Mouse (Mus musculus) testis, postnatal 10 days (tissue): ENCODE measurements around the gene Krtap17-1.

Experiments used
- DNase-seq: peaks from one replicate; pipeline ENCODE4 v3.0.0; 2021; ENCODE audit warnings: low spot score

Krtap17-1 gene

GRCm38 (mm10) chr11:99993620-99994383, at the start of gene Krtap17-1:
Krtap17-1 (minus strand) TSS chr11:99993994.
- peak; percentile 43 for DNase-seq

GRCm38 (mm10) chr11:100041454-100041853, 47.7 kb upstream of the Krtap17-1 start, which contains the start of gene Krt34:
Krt34 (minus strand) TSS chr11:100041554.
- DNase-seq = no peak

GRCm38 (mm10) chr11:100029768-100030167, 36.0 kb upstream of the Krtap17-1 start, which contains the start of gene Krt33b:
Krt33b (minus strand) TSS chr11:100029868.
- no peak for DNase-seq

GRCm38 (mm10) chr11:100021438-100021837, 27.6 kb upstream of the Krtap17-1 start:
- no peak for DNase-seq

GRCm38 (mm10) chr11:100019466-100019865, 25.7 kb upstream of the Krtap17-1 start:
- DNase-seq = no peak

- no peak for DNase-seq
These were observed 22.3 kb upstream of the Krtap17-1 start, which contains the start of gene Krt33a for GRCm38 (mm10) chr11:100016112-100016511. Krt33a (minus strand) TSS chr11:100016212.

- DNase-seq = no peak
These were observed 19.9 kb upstream of the Krtap17-1 start for GRCm38 (mm10) chr11:100013691-100014171.

- no peak for DNase-seq
These were observed 16.9 kb upstream of the Krtap17-1 start for GRCm38 (mm10) chr11:100010682-100011081.

GRCm38 (mm10) chr11:100008336-100008735, 14.5 kb upstream of the Krtap17-1 start:
- no peak for DNase-seq

GRCm38 (mm10) chr11:100006624-100007023, 12.8 kb upstream of the Krtap17-1 start:
- no peak for DNase-seq

GRCm38 (mm10) chr11:100005905-100006304, 12.1 kb upstream of the Krtap17-1 start:
- DNase-seq = no peak

GRCm38 (mm10) chr11:100004846-100005245, 11.1 kb upstream of the Krtap17-1 start:
- peak; percentile 64 for DNase-seq

- no peak for DNase-seq
These were observed 5.3 kb upstream of the Krtap17-1 start for GRCm38 (mm10) chr11:99999091-99999490.

GRCm38 (mm10) chr11:99994384-99994661, 529 bp upstream of the Krtap17-1 start:
- peak; percentile 26 for DNase-seq

GRCm38 (mm10) chr11:99990571-99990970, 3.2 kb downstream of the Krtap17-1 start:
- DNase-seq = peak; percentile 14

GRCm38 (mm10) chr11:99989881-99990405, 3.9 kb downstream of the Krtap17-1 start:
- DNase-seq = peak; percentile 16

- DNase-seq = no peak
These were observed 5.3 kb downstream of the Krtap17-1 start for GRCm38 (mm10) chr11:99988530-99988929.

GRCm38 (mm10) chr11:99986180-99986647, 7.6 kb downstream of the Krtap17-1 start, which contains the start of gene Krtap16-1:
Krtap16-1 (minus strand) TSS chr11:99986597.
- DNase-seq = no peak

GRCm38 (mm10) chr11:99985291-99986092, 8.3 kb downstream of the Krtap17-1 start:
- no peak for DNase-seq

GRCm38 (mm10) chr11:99983442-99983841, 10.4 kb downstream of the Krtap17-1 start:
- no peak for DNase-seq

- no peak for DNase-seq
These were observed 11.1 kb downstream of the Krtap17-1 start for GRCm38 (mm10) chr11:99982731-99983130.

- no peak for DNase-seq
These were observed 14.8 kb downstream of the Krtap17-1 start, which contains the start of gene Krtap29-1 for GRCm38 (mm10) chr11:99978953-99979352. Krtap29-1 (minus strand) TSS chr11:99979053.
